Mouse (Mus musculus): ENCODE data around the gene Bbs2. TPM values are rescaled to one million over a fixed set of nuclear protein-coding genes. Genes with fewer than 3 reads are reported as not detected.
A peak's percentile ranks its signal among the peaks of the same experiment; 100 is the strongest.
"Not testable (repeated sequence)": the region's sequence is repeated elsewhere in the genome, so short reads cannot be mapped to it uniquely, and the experiment has no call there.

Bbs2 gene
- polyA plus RNA-seq (2012; rRNA removed) = 16.0 and 21.5 TPM in 2 replicates

- under 1% methylated on average over 61 of the region's 61 CpGs for WGBS
- Histone ChIP-seq H3K4me1 (ENCODE audit: control insufficient read depth, insufficient read depth, low read length) (peaks cover 2% of the 10 kb centered on the region; the same call in 1 of the 2 replicates), H3K4me3 (replicated peaks; ENCODE audit: extremely low read depth, low read depth, low read length) (peak within 1 kb of the TSS; percentile 97)
- DNase-seq = peak; percentile 98
- TF ChIP-seq POLR2A (IDR thresholded peaks at IDR 0.05; ENCODE audit: borderline replicate concordance, extremely low read depth, low read depth, low read length) (peak; percentile 99), CTCF (IDR thresholded peaks at IDR 0.05; ENCODE audit: insufficient read depth, low read length) (no peak)
Observed at GRCm38 (mm10) chr8:94098081-94098974, at the start of gene Bbs2. TSS of gene Bbs2 (minus strand) at chr8:94098928.

- H3K4me1 ChIP-seq (ENCODE audit: control insufficient read depth, insufficient read depth, low read length) = no peaks in the 10 kb centered on the region; the same call in 1 of the 2 replicates
- H3K4me3 ChIP-seq (replicated peaks; ENCODE audit: extremely low read depth, low read depth, low read length) = no peak overlapping the region
- TF ChIP-seq POLR2A (IDR thresholded peaks at IDR 0.05; ENCODE audit: borderline replicate concordance, extremely low read depth, low read depth, low read length) = no peak
- no peak for TF ChIP-seq CTCF (IDR thresholded peaks at IDR 0.05; ENCODE audit: insufficient read depth, low read length)
- WGBS = 26% methylated on average over 5 of the region's 5 CpGs
- DNase-seq = no peak
Observed at GRCm38 (mm10) chr8:94148236-94148635, 49.5 kb upstream of the Bbs2 start.

GRCm38 (mm10) chr8:94140266-94140795, 41.6 kb upstream of the Bbs2 start:
- TF ChIP-seq CTCF (IDR thresholded peaks at IDR 0.05; ENCODE audit: insufficient read depth, low read length) = no peak
- no peak for TF ChIP-seq POLR2A (IDR thresholded peaks at IDR 0.05; ENCODE audit: borderline replicate concordance, extremely low read depth, low read depth, low read length)
- Histone ChIP-seq H3K4me1 (ENCODE audit: control insufficient read depth, insufficient read depth, low read length) (no peaks in the 10 kb centered on the region), H3K4me3 (replicated peaks; ENCODE audit: extremely low read depth, low read depth, low read length) (no peak overlapping the region)
- no peak for DNase-seq
- WGBS = 70% methylated on average over 4 of the region's 4 CpGs

GRCm38 (mm10) chr8:94136933-94137332, 38.2 kb upstream of the Bbs2 start, which contains the start of gene Mt4:
TSS of gene Mt4 (plus strand) at chr8:94137197.
- WGBS = 38% methylated on average over 6 of the region's 6 CpGs
- Histone ChIP-seq H3K4me1 (ENCODE audit: control insufficient read depth, insufficient read depth, low read length) (no peaks in the 10 kb centered on the region), H3K4me3 (replicated peaks; ENCODE audit: extremely low read depth, low read depth, low read length) (no peak within 1 kb of the TSS)
- no peak for TF ChIP-seq POLR2A (IDR thresholded peaks at IDR 0.05; ENCODE audit: borderline replicate concordance, extremely low read depth, low read depth, low read length)
- no peak for TF ChIP-seq CTCF (IDR thresholded peaks at IDR 0.05; ENCODE audit: insufficient read depth, low read length)
- no peak for DNase-seq

GRCm38 (mm10) chr8:94136192-94136591, 37.5 kb upstream of the Bbs2 start:
- TF ChIP-seq POLR2A (IDR thresholded peaks at IDR 0.05; ENCODE audit: borderline replicate concordance, extremely low read depth, low read depth, low read length) (no peak), CTCF (IDR thresholded peaks at IDR 0.05; ENCODE audit: insufficient read depth, low read length) (no peak)
- Histone ChIP-seq H3K4me1 (ENCODE audit: control insufficient read depth, insufficient read depth, low read length) (no peaks in the 10 kb centered on the region), H3K4me3 (replicated peaks; ENCODE audit: extremely low read depth, low read depth, low read length) (no peak overlapping the region)
- no peak for DNase-seq
- WGBS = 71% methylated on average over 7 of the region's 7 CpGs

DNA sequence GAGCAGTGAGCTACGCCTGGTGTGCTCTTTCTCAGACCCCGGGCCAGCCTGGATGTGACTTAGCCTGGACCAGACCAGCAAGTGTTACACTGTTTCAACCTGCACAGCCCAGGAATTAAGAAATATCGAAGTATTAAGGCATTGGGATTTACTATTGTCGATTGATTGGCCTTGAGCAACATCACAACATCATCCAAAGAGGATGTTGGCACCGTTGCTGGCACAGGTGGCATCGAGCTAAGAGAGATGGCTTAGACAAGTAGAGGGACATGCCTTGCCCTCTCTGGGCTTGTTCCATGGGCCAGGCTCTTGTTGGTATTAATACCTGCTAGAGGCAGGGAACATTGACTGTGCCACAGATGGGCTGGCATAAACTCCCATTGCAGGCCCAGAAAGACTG, 36.8 kb upstream of the Bbs2 start:
- Histone ChIP-seq H3K4me1 (ENCODE audit: control insufficient read depth, insufficient read depth, low read length) (no peaks in the 10 kb centered on the region), H3K4me3 (replicated peaks; ENCODE audit: extremely low read depth, low read depth, low read length) (no peak overlapping the region)
- DNase-seq = no peak
- no peak for TF ChIP-seq CTCF (IDR thresholded peaks at IDR 0.05; ENCODE audit: insufficient read depth, low read length)
- TF ChIP-seq POLR2A (IDR thresholded peaks at IDR 0.05; ENCODE audit: borderline replicate concordance, extremely low read depth, low read depth, low read length) = no peak
- 88% methylated on average over 6 of the region's 6 CpGs for WGBS

DNA sequence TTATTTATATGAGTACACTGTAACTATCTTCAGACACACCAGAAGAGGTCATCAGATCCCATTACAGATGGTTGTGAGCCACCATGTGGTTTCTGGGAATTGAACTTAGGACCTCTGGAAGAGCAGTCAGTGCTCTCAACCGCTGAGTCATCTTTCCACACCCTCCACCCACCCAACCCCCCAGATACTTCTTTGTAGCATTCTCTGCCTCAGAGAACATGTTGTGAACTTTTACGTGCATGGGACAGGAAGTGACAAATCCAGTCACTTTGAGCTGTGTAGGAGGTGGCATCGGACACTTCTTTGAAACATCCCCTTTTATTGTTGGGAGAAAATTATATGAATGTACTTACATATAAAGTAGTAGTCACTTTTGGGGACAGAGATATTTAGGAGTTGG, 35.9 kb upstream of the Bbs2 start:
- 24% methylated on average over 3 of the region's 3 CpGs for WGBS
- not testable (repeated sequence) for DNase-seq; H3K4me3 ChIP-seq (replicated peaks; ENCODE audit: extremely low read depth, low read depth, low read length)

GRCm38 (mm10) chr8:94132096-94132495, 33.4 kb upstream of the Bbs2 start:
- DNase-seq = no peak
- no peak overlapping the region for H3K4me3 ChIP-seq (replicated peaks; ENCODE audit: extremely low read depth, low read depth, low read length)
- TF ChIP-seq CTCF (IDR thresholded peaks at IDR 0.05; ENCODE audit: insufficient read depth, low read length) = no peak
- TF ChIP-seq POLR2A (IDR thresholded peaks at IDR 0.05; ENCODE audit: borderline replicate concordance, extremely low read depth, low read depth, low read length) = no peak
- H3K4me1 ChIP-seq (ENCODE audit: control insufficient read depth, insufficient read depth, low read length) = no peaks in the 10 kb centered on the region
- 63% methylated on average over 5 of the region's 5 CpGs for WGBS

More for the DNA sequence above, 35.9 kb upstream of the Bbs2 start:
- not testable (repeated sequence) for H3K4me1 ChIP-seq (ENCODE audit: control insufficient read depth, insufficient read depth, low read length)

- no peak overlapping the region for H3K4me3 ChIP-seq (replicated peaks; ENCODE audit: extremely low read depth, low read depth, low read length)
- H3K4me1 ChIP-seq (ENCODE audit: control insufficient read depth, insufficient read depth, low read length) = no peaks in the 10 kb centered on the region
- no peak for DNase-seq
- 89% methylated on average over 4 of the region's 4 CpGs for WGBS
- no peak for TF ChIP-seq POLR2A (IDR thresholded peaks at IDR 0.05; ENCODE audit: borderline replicate concordance, extremely low read depth, low read depth, low read length)
- TF ChIP-seq CTCF (IDR thresholded peaks at IDR 0.05; ENCODE audit: insufficient read depth, low read length) = no peak
Observed at GRCm38 (mm10) chr8:94130126-94130525, 31.4 kb upstream of the Bbs2 start.

Data from lung, adult 2 months (tissue).